Mouse (Mus musculus) liver, embryonic 13.5 days (tissue): Measurements from ENCODE around the gene Hist1h4a. TPM values are rescaled to one million over a fixed set of nuclear protein-coding genes. Genes with fewer than 3 reads are reported as not detected.
"Not testable (repeated sequence)": the region's sequence is repeated elsewhere in the genome, so short reads cannot be mapped to it uniquely, and the experiment has no call there.

Experiments used
- ATAC-seq: fragments of 200-750 bp; cut with Nextera tagmentation; 2 replicates; pipeline ENCODE4 v1.8.0; 2017; ENCODE audit warnings: low read depth, mild to moderate bottlenecking, moderate number of reproducible peaks, moderate library complexity
- DNase-seq: peaks from one replicate; pipeline ENCODE4 v3.0.0; 2022
- H3K27ac ChIP-seq: fragments of 300-500 bp; sonication (generic); 2 replicates; pipeline ENCODE4 v1.5.1; 2015; ENCODE audit warnings: moderate library complexity, mild to moderate bottlenecking, inconsistent platforms
- H3K27me3 ChIP-seq: fragments of 300-500 bp; sonication (generic); 2 replicates; pipeline ENCODE4 v1.6.1; 2015; ENCODE audit warnings: mild to moderate bottlenecking, inconsistent platforms
- H3K36me3 ChIP-seq: fragments of 300-500 bp; sonication (generic); 2 replicates; pipeline ENCODE4 v1.6.1; 2015; ENCODE audit warnings: mild to moderate bottlenecking, inconsistent platforms
- H3K4me1 ChIP-seq: fragments of 300-500 bp; sonication (generic); replicated peaks from 2 replicates; pipeline ENCODE4 v1.6.1; 2015; ENCODE audit warnings: inconsistent platforms
- H3K4me2 ChIP-seq: fragments of 300-500 bp; sonication (generic); 2 replicates; pipeline ENCODE4 v1.6.1; 2015; ENCODE audit warnings: inconsistent platforms, mild to moderate bottlenecking, moderate library complexity
- H3K4me3 ChIP-seq: fragments of 300-500 bp; sonication (generic); replicated peaks from 2 replicates; pipeline ENCODE4 v1.5.1; 2015; ENCODE audit warnings: mild to moderate bottlenecking, inconsistent platforms
- H3K9ac ChIP-seq: fragments of 300-500 bp; sonication (generic); 2 replicates; pipeline ENCODE4 v1.6.1; 2015; ENCODE audit warnings: mild to moderate bottlenecking, inconsistent platforms
- H3K9me3 ChIP-seq: fragments of 300-500 bp; sonication (generic); replicated peaks from 2 replicates; pipeline ENCODE4 v1.6.1; 2016; ENCODE audit warnings: inconsistent platforms
- WGBS: fragments of 180-500 bp; shearing (Covaris S2); methylation state at CpG from one replicate; pipeline ENCODE4 v1.1.7; 2015; ENCODE audit not compliant: insufficient replicate concordance; 5-methylcytosine and 5-hydroxymethylcytosine counted together
- polyA plus RNA-seq: library from polyadenylated mRNA; unstranded; fragments of >200 nt; fragmentation: Nextera tagmentation; extraction: Ambion mirVana; gene quantifications from 2 replicates; pipeline ENCODE4 v1.2.1, GENCODE M21; 2015

Hist1h4a gene
- polyA plus RNA-seq, 1 experiment from 2014 or later, result 0.86 TPM

DNA sequence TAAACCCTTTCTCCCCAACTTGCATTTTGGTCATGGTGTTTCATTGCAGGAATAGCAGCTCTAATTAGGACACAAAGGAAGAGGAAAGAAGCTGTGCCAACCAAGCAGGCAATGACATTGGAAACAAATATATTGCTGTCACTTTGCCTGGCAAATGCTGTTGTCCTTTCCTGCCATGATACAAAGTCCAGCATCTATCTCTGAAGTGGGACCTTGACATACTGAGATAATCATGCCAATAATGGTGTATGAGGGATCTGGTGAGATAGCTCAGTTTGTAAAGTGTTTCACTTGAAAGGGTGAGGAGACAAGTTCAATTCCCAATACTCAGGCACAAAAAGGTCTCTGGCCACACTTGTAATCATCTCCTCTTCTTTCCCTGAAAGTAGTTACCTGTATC is 5.7 kb upstream of the Hist1h4a start:
- no peaks in the 10 kb centered on the region for H3K9me3 ChIP-seq
- H3K36me3 ChIP-seq, result no peaks in the 10 kb centered on the region
- no peak overlapping the region for H3K9ac ChIP-seq

DNA sequence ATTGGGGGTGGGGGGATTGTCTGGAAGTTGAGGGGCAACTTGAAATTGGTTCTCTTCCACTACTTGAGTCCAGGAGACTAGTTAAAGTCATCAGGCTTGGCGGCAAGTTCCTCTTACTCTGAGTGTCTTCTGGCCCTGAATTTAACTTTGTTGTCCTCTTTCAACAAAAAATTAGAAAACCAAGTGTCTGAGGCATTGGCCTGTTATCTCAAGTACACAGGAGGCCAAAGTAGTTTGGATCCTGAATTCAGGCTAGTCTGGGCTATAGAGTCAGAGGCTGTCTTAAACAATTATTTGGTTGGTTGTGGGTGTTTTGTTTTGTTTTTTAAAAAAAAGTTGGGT is 4.1 kb upstream of the Hist1h4a start:
- Histone ChIP-seq H3K4me2 (peak overlapping the region; percentile 83), H3K27ac (peak overlapping the region; percentile 98), H3K4me3 (peak overlapping the region; percentile 63), H3K9me3 (no peaks in the 10 kb centered on the region), H3K27me3 (no peaks in the 10 kb centered on the region), H3K36me3 (no peaks in the 10 kb centered on the region), H3K9ac (peak overlapping the region; percentile 84), H3K4me1 (peaks cover 58% of the 10 kb centered on the region)
- DNase-seq, result no peak
- no peak for ATAC-seq
- 14% methylated on average over 1 of the region's 1 CpGs for WGBS

More for the DNA sequence above, 5.7 kb upstream of the Hist1h4a start:
- ATAC-seq (no peak), DNase-seq (no peak)
- Histone ChIP-seq H3K27ac (no peak overlapping the region), H3K4me3 (no peak overlapping the region), H3K27me3 (no peaks in the 10 kb centered on the region), H3K4me2 (no peak overlapping the region), H3K4me1 (peaks cover 59% of the 10 kb centered on the region)

DNA sequence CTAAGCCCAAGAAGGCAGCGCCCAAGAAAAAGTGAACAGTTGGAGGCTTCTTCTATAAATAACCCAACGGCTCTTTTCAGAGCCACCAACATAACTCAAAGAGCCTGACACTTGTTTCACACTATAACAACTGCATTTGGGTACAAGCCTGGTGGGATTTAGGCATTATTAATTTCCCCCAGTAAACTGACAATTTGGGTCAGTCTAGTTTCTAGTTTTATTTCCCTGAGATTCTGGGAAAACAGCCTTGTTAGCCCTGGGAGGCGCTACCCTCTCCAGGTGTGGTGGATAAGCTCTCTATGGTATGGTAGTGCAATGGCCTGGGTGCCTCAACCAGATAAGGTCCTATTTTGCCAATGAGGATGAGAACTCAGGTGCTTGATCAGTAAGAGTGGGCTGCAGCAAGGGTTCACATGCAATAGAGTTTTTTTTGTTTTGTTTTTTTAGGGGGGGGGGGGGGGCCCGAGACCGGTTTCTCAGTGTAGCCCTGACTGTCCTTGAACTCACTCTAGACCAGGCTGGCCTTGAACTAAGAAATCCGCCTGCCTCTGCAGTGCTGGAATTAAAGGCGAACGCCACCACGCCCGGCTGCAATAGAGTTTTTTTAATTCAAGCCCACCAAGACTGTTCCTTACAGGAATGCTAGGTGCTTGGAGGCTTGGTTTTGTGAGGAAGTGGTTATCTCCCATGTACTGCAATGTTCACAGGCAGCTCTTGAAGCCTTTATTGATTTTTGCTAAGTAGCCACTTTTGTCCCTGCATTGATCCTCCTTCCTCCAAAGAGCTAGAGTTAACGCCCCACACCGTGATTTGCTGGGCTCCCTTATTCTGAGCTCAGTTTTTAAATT is 3.5 kb upstream of the Hist1h4a start:
- ATAC-seq (peak; percentile 34), DNase-seq (peak; percentile 69)
- no peaks in the 10 kb centered on the region for H3K9me3 ChIP-seq
- peak overlapping the region; percentile 84 for H3K9ac ChIP-seq
- 11% methylated on average over 12 of the region's 12 CpGs for WGBS
- H3K27me3 ChIP-seq, result no peaks in the 10 kb centered on the region
- peak overlapping the region; percentile 98 for H3K27ac ChIP-seq
- peak overlapping the region; percentile 83 for H3K4me2 ChIP-seq
- H3K4me3 ChIP-seq, result peak overlapping the region; percentile 63
- no peaks in the 10 kb centered on the region for H3K36me3 ChIP-seq
- peaks cover 62% of the 10 kb centered on the region for H3K4me1 ChIP-seq

DNA sequence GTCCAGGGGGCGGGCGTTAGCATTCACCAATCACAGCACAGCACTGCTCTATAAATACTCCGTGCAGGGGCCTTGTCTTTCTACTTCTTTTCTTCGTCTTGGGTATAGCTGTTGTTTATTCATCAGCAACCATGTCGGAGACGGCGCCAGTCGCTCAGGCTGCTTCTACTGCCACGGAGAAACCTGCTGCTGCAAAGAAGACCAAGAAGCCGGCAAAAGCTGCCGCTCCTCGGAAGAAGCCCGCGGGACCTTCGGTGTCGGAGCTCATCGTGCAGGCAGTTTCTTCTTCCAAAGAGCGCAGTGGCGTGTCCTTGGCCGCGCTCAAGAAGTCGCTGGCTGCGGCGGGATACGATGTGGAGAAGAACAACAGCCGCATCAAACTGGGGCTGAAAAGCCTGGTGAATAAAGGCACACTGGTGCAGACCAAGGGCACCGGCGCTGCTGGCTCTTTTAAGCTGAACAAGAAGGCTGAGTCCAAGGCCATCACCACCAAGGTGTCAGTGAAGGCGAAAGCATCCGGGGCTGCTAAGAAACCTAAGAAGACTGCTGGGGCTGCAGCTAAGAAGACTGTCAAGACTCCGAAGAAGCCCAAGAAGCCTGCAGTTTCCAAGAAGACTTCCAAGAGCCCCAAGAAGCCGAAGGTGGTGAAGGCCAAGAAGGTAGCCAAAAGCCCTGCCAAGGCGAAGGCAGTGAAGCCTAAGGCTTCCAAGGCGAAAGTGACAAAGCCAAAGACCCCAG is 2.7 kb upstream of the Hist1h4a start, which contains the start of gene Hist1h1a:
Hist1h1a (plus strand) TSS at position 81 of the 738 bp plus-strand sequence.
- Histone ChIP-seq H3K4me1 (peaks cover 66% of the 10 kb centered on the region), H3K36me3 (no peaks in the 10 kb centered on the region), H3K4me3 (peak within 1 kb of the TSS; percentile 63), H3K27me3 (no peaks in the 10 kb centered on the region), H3K4me2 (peak within 1 kb of the TSS; percentile 83), H3K9me3 (no peaks in the 10 kb centered on the region), H3K9ac (peak within 1 kb of the TSS; percentile 84), H3K27ac (peak within 1 kb of the TSS; percentile 98)
- DNase-seq, result peak; percentile 92
- peak; percentile 38 for ATAC-seq
- 1% methylated on average over 34 of the region's 34 CpGs for WGBS

DNA sequence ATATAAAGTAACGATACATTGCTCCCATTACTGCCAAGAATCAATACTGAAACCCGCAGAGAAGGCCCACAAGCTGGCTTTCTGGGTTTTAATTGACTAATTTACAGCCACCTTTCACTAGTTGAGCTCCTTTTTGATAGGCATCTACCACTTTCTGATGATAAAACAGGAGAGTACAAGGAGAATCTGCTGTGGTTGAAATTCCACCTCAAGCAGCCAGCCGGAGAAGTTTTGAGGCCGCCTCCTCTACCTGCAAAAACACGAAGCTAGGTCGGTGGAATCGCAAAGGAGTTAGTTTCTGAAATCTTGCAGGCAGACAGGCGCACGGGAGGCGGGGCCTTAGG is 2.2 kb upstream of the Hist1h4a start:
- WGBS, result 2% methylated on average over 10 of the region's 10 CpGs
- Histone ChIP-seq H3K27ac (peak overlapping the region; percentile 98), H3K27me3 (no peaks in the 10 kb centered on the region), H3K4me1 (peaks cover 69% of the 10 kb centered on the region), H3K36me3 (no peaks in the 10 kb centered on the region), H3K4me3 (peak overlapping the region; percentile 63), H3K4me2 (peak overlapping the region; percentile 83), H3K9ac (peak overlapping the region; percentile 84), H3K9me3 (no peaks in the 10 kb centered on the region)
- ATAC-seq (no peak), DNase-seq (no peak)

DNA sequence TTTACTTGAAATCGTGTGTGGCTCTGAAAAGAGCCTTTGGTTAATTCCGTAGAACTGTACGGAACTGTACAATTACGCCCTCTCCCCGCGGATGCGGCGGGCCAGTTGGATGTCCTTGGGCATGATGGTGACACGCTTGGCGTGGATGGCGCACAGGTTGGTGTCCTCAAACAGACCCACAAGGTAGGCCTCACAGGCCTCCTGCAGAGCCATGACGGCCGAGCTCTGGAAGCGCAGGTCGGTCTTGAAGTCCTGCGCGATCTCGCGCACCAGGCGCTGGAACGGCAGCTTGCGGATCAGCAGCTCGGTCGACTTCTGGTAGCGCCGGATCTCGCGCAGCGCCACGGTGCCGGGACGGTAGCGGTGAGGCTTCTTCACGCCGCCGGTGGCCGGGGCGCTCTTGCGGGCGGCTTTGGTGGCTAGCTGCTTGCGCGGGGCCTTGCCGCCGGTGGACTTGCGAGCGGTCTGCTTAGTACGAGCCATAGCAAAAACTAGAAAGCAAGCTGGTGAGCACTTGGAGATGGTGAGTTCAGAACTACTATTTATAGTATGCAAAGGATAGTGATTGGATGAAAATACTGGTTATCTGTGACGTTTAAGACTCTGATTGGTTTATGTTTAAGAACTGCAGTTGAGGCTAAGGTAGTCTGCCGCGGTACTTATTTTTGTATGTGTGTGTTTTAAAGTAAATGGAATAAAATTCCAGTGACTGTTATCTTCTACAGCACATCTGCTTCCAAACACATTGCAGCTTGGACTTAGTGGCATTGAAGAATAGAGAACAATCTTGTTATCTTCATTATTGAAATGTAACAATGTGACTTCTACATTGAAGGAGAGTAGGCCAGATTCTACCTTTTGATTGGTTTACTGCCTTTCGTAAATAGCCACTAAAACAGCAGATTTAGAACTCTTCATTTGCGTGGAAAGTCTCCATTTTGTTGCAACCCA is 1.1 kb upstream of the Hist1h4a start, which contains the start of gene Hist1h3a:
Hist1h3a (minus strand) TSS at position 516 of the 951 bp plus-strand sequence.
- ATAC-seq (peak; percentile 56), DNase-seq (peak; percentile 80)
- Histone ChIP-seq H3K27ac (peak within 1 kb of the TSS; percentile 98), H3K9ac (peak within 1 kb of the TSS; percentile 84), H3K4me3 (peak within 1 kb of the TSS; percentile 63), H3K4me1 (peaks cover 78% of the 10 kb centered on the region), H3K4me2 (peak within 1 kb of the TSS; percentile 83)
- not testable (repeated sequence) for H3K27me3 ChIP-seq, H3K9me3 ChIP-seq, H3K36me3 ChIP-seq
- WGBS, result 1% methylated on average over 35 of the region's 52 CpGs

DNA sequence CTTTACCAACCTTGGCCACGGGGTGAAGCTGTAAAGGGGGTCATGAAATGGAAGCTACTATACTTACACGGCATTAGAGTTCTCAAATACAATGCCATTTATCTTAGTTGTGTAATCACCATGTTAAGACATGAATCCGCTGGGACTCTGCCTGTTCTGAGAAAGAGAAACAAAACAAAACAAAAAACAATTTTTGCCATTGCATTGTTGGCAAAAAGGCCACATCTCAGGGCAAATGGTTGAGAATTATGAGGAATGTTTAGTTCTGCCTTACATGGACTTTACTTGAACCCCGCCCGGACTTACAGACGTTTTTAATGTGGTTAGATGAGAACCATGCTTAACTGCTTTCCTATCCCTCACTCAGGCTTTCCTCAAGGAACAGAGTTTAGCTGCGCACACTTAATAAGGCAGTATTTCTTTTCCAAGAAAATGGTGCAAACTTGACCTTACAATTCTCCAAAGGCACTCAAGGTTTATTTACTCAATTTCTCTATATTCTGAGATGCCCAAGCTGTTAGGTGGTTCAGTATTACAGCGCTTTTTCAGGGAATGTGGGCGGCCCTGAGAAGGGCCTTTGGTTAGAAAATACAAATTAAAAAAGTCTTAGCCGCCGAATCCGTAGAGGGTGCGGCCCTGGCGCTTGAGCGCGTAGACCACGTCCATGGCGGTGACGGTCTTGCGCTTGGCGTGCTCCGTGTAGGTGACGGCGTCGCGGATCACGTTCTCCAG is 624 bp downstream of the Hist1h4a start:
- H3K4me3 ChIP-seq, result peak overlapping the region; percentile 63
- WGBS, result under 1% methylated on average over 26 of the region's 27 CpGs
- H3K27ac ChIP-seq, result peak overlapping the region; percentile 98
- H3K4me2 ChIP-seq, result peak overlapping the region; percentile 83
- no peaks in the 10 kb centered on the region for H3K27me3 ChIP-seq
- H3K36me3 ChIP-seq, result no peaks in the 10 kb centered on the region
- H3K9ac ChIP-seq, result peak overlapping the region; percentile 78
- peaks cover 73% of the 10 kb centered on the region for H3K4me1 ChIP-seq
- no peaks in the 10 kb centered on the region for H3K9me3 ChIP-seq
- ATAC-seq (no peak), DNase-seq (peak; percentile 47)

DNA sequence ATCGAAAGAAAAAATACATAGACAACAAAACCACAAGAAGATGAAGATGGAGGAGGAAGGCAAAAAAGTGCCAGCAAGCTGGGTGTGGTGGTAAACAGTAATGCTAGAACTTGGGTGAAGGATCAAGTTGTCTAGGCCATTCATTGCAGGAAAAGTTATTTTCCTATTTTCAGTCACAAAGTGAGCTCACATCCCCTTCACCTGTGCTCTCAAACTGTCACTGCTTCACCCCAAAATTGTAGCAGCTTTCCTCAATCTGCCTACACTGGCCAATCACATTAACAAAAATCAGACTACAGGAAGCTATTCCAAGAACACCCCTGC is 1.2 kb downstream of the Hist1h4a start:
- WGBS, result 49% methylated on average over 1 of the region's 1 CpGs
- Histone ChIP-seq H3K4me3 (peak overlapping the region; percentile 63), H3K36me3 (no peaks in the 10 kb centered on the region), H3K9me3 (no peaks in the 10 kb centered on the region), H3K27me3 (no peaks in the 10 kb centered on the region), H3K4me1 (peaks cover 73% of the 10 kb centered on the region), H3K27ac (peak overlapping the region; percentile 98), H3K9ac (peak overlapping the region; percentile 78), H3K4me2 (peak overlapping the region; percentile 83)
- DNase-seq, result no peak
- no peak for ATAC-seq

DNA sequence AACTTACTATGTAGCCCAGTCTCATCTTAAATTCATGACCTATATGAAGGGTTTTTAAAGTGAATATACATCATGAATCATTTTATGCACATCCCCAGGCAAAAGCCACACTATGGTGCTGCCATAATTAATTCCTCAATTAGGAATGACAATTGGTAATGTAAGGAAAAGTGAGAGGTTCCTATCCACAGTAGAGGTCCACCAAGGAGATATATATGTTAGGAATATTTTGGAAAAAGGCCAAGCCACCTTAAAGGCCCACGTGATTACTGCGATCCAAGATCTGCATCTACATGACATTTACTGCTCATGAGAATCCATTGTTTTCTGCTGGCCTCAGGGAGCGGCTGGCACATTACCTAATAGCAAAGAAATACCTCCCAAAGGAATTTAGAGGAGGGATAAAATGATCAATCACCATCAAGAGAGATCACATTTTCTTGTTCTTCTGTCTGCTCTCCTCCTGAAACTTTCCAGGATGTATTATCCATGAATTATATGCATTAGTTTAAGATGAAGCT is 1.7 kb downstream of the Hist1h4a start:
- no peak for DNase-seq
- no peaks in the 10 kb centered on the region for H3K27me3 ChIP-seq
- peak overlapping the region; percentile 78 for H3K9ac ChIP-seq
- H3K27ac ChIP-seq, result peak overlapping the region; percentile 98
- H3K4me1 ChIP-seq, result peaks cover 67% of the 10 kb centered on the region
- peak overlapping the region; percentile 83 for H3K4me2 ChIP-seq
- no peak for ATAC-seq
- no peaks in the 10 kb centered on the region for H3K9me3 ChIP-seq
- 85% methylated on average over 3 of the region's 3 CpGs for WGBS
- H3K36me3 ChIP-seq, result no peaks in the 10 kb centered on the region
- peak overlapping the region; percentile 63 for H3K4me3 ChIP-seq

DNA sequence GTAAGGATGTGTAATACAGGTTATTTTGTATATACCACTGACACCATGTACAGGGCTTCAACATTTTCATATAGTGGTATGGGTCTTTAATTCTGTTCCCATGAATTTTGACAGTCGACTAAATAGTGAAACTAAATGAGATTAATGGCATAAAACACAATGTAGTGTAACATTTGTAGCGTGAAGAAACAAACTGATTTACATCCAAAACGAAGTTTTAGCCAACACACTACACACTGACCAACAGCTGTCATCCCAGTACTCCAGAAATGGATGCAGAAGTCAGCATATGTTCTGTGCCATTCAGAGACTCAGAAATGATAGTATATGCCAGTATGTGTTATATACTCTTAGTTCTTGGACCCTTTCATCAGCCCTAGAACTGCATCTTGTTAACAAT is 3.1 kb downstream of the Hist1h4a start:
- Histone ChIP-seq H3K4me2 (peak overlapping the region; percentile 55), H3K9ac (peak overlapping the region; percentile 78), H3K27me3 (no peaks in the 10 kb centered on the region), H3K36me3 (no peaks in the 10 kb centered on the region), H3K9me3 (no peaks in the 10 kb centered on the region), H3K4me1 (peaks cover 66% of the 10 kb centered on the region), H3K4me3 (peak overlapping the region; percentile 52), H3K27ac (peak overlapping the region; percentile 98)
- DNase-seq (no peak), ATAC-seq (no peak)
- WGBS, result 33% methylated on average over 3 of the region's 3 CpGs
